Mouse (Mus musculus) MEL (cell line): ENCODE results near the gene G430095P16Rik. TPM values are rescaled to one million over a fixed set of nuclear protein-coding genes. Genes with fewer than 3 reads are reported as not detected.

ENCODE experiments used
- DNase-seq: peaks from one replicate; pipeline ENCODE4 v3.0.0; 2011; ENCODE audit warnings: low read depth, low spot score
- H3K27ac ChIP-seq: 2 replicates; pipeline ENCODE4 v1.5.1; 2012; ENCODE audit warnings: low read depth, mild to moderate bottlenecking, control low read depth, low read length, moderate library complexity; ENCODE audit not compliant: control insufficient read depth
- H3K27me3 ChIP-seq, 2 experiments: fragments of 150-350 bp in 1 of 2; sonication (generic) in 1 of 2; 2 replicates each; pipeline ENCODE4 v1.6.1; 2012; ENCODE audit warnings: low read length in 2 of 2, mild to moderate bottlenecking in 2 of 2, improper control_type of control experiment in 1 of 2, moderate library complexity in 1 of 2; ENCODE audit not compliant: insufficient read depth in 2 of 2, control insufficient read depth in 1 of 2
- H3K36me3 ChIP-seq, 2 experiments: 2 replicates each; pipeline ENCODE4 v1.6.1; 2012 to 2014; ENCODE audit warnings: low read length in 2 of 2, improper control_type of control experiment in 1 of 2, inconsistent platforms in 1 of 2, mild to moderate bottlenecking in 1 of 2; ENCODE audit not compliant: insufficient read depth in 2 of 2, control insufficient read depth in 1 of 2
- H3K4me1 ChIP-seq, 2 experiments: fragments of 150-350 bp in 1 of 2; sonication (generic) in 1 of 2; 2 replicates each; pipeline ENCODE4 v1.6.1; 2012; ENCODE audit warnings: low read length in 2 of 2, improper control_type of control experiment in 1 of 2, mild to moderate bottlenecking in 1 of 2; ENCODE audit not compliant: insufficient read depth in 2 of 2, control insufficient read depth in 1 of 2
- H3K4me3 ChIP-seq, 2 experiments: fragments of 150-350 bp in 1 of 2; sonication (generic) in 1 of 2; 2 replicates each; pipeline ENCODE4 v1.5.1; 2012; ENCODE audit warnings: low read depth in 2 of 2, low read length in 2 of 2, mild to moderate bottlenecking in 2 of 2, moderate library complexity in 2 of 2, control low read depth in 1 of 2, improper control_type of control experiment in 1 of 2; ENCODE audit not compliant: control insufficient read depth in 1 of 2, insufficient read depth in 1 of 2
- H3K79me2 ChIP-seq: 2 replicates; pipeline ENCODE4 v1.6.1; 2012; ENCODE audit warnings: mild to moderate bottlenecking, low read length, moderate library complexity; ENCODE audit not compliant: control insufficient read depth, poor library complexity, insufficient read depth
- H3K9ac ChIP-seq: 2 replicates; pipeline ENCODE4 v1.6.1; 2012; ENCODE audit warnings: low read depth, mild to moderate bottlenecking, control low read depth, low read length, moderate library complexity; ENCODE audit not compliant: control insufficient read depth, poor library complexity, severe bottlenecking
- H3K9me3 ChIP-seq: fragments of 150-350 bp; sonication (generic); replicated peaks from 2 replicates; pipeline ENCODE4 v1.6.1; 2012; ENCODE audit warnings: mild to moderate bottlenecking, low read length, improper control_type of control experiment, moderate library complexity; ENCODE audit not compliant: insufficient read depth
- BHLHE40 ChIP-seq: IDR thresholded peaks from 2 replicates; pipeline ENCODE4 v1.6.1; 2012; ENCODE audit warnings: low read depth, mild to moderate bottlenecking, inconsistent platforms, low read length, improper control_type of control experiment, borderline replicate concordance
- CHD1 ChIP-seq: IDR thresholded peaks from 2 replicates; pipeline ENCODE4 v1.6.1; 2012; ENCODE audit warnings: low read depth, mild to moderate bottlenecking, inconsistent platforms, low read length, improper control_type of control experiment
- CHD2 ChIP-seq: IDR thresholded peaks from 2 replicates; pipeline ENCODE4 v1.6.1; 2011; ENCODE audit warnings: low read length, improper control_type of control experiment
- CTCF ChIP-seq, 3 experiments: IDR thresholded peaks in 2 of 3; conservative IDR thresholded peaks in 1 of 3; 2 replicates each; pipeline ENCODE4 v1.5.1; 2011 to 2012; ENCODE audit warnings: low read length in 3 of 3, low read depth in 2 of 3, mild to moderate bottlenecking in 2 of 3, improper control_type of control experiment in 1 of 3, inconsistent platforms in 1 of 3, mixed read lengths in 1 of 3, moderate library complexity in 1 of 3; ENCODE audit not compliant: control insufficient read depth in 1 of 3, insufficient read depth in 1 of 3, poor library complexity in 1 of 3, severe bottlenecking in 1 of 3
- E2F4 ChIP-seq: IDR thresholded peaks from 2 replicates; pipeline ENCODE4 v1.6.1; 2011; ENCODE audit warnings: low read depth, low read length, improper control_type of control experiment, borderline replicate concordance
- EP300 ChIP-seq, 2 experiments: IDR thresholded peaks; 2 replicates each; pipeline ENCODE4 v1.6.1; 2011; ENCODE audit warnings: improper control_type of control experiment in 2 of 2, low read length in 2 of 2, low read depth in 1 of 2, mild to moderate bottlenecking in 1 of 2
- ETS1 ChIP-seq: IDR thresholded peaks from 2 replicates; pipeline ENCODE4 v1.6.1; 2012; ENCODE audit warnings: low read depth, mild to moderate bottlenecking, inconsistent platforms, low read length, improper control_type of control experiment, moderate library complexity
- GABPA ChIP-seq: IDR thresholded peaks from 2 replicates; pipeline ENCODE4 v1.6.1; 2012; ENCODE audit warnings: low read depth, mild to moderate bottlenecking, inconsistent platforms, low read length, improper control_type of control experiment, moderate library complexity
- GATA1 ChIP-seq: IDR thresholded peaks from 2 replicates; pipeline ENCODE4 v1.6.1; 2011; ENCODE audit warnings: low read depth, low read length, improper control_type of control experiment
- KAT2A ChIP-seq: conservative IDR thresholded peaks from 2 replicates; pipeline ENCODE4 v1.6.1; 2012; ENCODE audit warnings: low read depth, low read length, improper control_type of control experiment, inconsistent platforms
- MAX ChIP-seq: IDR thresholded peaks from 2 replicates; pipeline ENCODE4 v1.6.1; 2011; ENCODE audit warnings: low read length, improper control_type of control experiment
- MAZ ChIP-seq: IDR thresholded peaks from 2 replicates; pipeline ENCODE4 v1.6.1; 2012; ENCODE audit warnings: low read depth, mild to moderate bottlenecking, inconsistent platforms, low read length, improper control_type of control experiment
- MEF2A ChIP-seq: IDR thresholded peaks from 2 replicates; pipeline ENCODE4 v1.6.1; 2014; ENCODE audit warnings: low read depth, mild to moderate bottlenecking, inconsistent platforms, low read length, improper control_type of control experiment; ENCODE audit not compliant: poor library complexity, insufficient replicate concordance, severe bottlenecking; ENCODE audit errors: extremely low read depth
- MXI1 ChIP-seq: IDR thresholded peaks from 2 replicates; pipeline ENCODE4 v1.6.1; 2011; ENCODE audit warnings: mild to moderate bottlenecking, low read depth, low read length, improper control_type of control experiment
- MYB ChIP-seq: IDR thresholded peaks from 2 replicates; pipeline ENCODE4 v1.6.1; 2011; ENCODE audit warnings: mild to moderate bottlenecking, low read depth, low read length, improper control_type of control experiment
- NELFE ChIP-seq: IDR thresholded peaks from 2 replicates; pipeline ENCODE4 v1.6.1; 2011; ENCODE audit warnings: low read depth, low read length, improper control_type of control experiment
- NRF1 ChIP-seq: IDR thresholded peaks from 2 replicates; pipeline ENCODE4 v1.6.1; 2014; ENCODE audit warnings: low read depth, mild to moderate bottlenecking, inconsistent platforms, low read length, improper control_type of control experiment, moderate library complexity; ENCODE audit not compliant: poor library complexity, insufficient read depth, severe bottlenecking
- POLR2A ChIP-seq, 2 experiments: IDR thresholded peaks; 2 replicates each; pipeline ENCODE4 v1.6.1; 2011 to 2012; ENCODE audit warnings: low read length in 2 of 2, mild to moderate bottlenecking in 2 of 2, control low read depth in 1 of 2, improper control_type of control experiment in 1 of 2, low read depth in 1 of 2, moderate library complexity in 1 of 2; ENCODE audit not compliant: control insufficient read depth in 1 of 2, insufficient read depth in 1 of 2, poor library complexity in 1 of 2
- POLR2AphosphoS2 ChIP-seq: IDR thresholded peaks from 2 replicates; pipeline ENCODE4 v1.6.1; 2011; ENCODE audit warnings: low read length, improper control_type of control experiment
- POLR2AphosphoS5 ChIP-seq: IDR thresholded peaks from 2 replicates; pipeline ENCODE4 v1.6.1; 2012; ENCODE audit warnings: low read depth, borderline replicate concordance, mild to moderate bottlenecking, inconsistent platforms, low read length, moderate library complexity, mixed read lengths
- RAD21 ChIP-seq: IDR thresholded peaks from 2 replicates; pipeline ENCODE4 v1.6.1; 2011; ENCODE audit warnings: mild to moderate bottlenecking, low read depth, low read length, improper control_type of control experiment
- RCOR1 ChIP-seq: IDR thresholded peaks from 2 replicates; pipeline ENCODE4 v1.6.1; 2012; ENCODE audit warnings: low read depth, mild to moderate bottlenecking, inconsistent platforms, low read length, improper control_type of control experiment
- SIN3A ChIP-seq: IDR thresholded peaks from 2 replicates; pipeline ENCODE4 v1.6.1; 2012; ENCODE audit warnings: low read length, improper control_type of control experiment, inconsistent platforms
- SMC3 ChIP-seq: IDR thresholded peaks from 2 replicates; pipeline ENCODE4 v1.6.1; 2011; ENCODE audit warnings: low read depth, low read length, improper control_type of control experiment
- TAL1 ChIP-seq: IDR thresholded peaks from 2 replicates; pipeline ENCODE4 v1.6.1; 2012; ENCODE audit warnings: mild to moderate bottlenecking, inconsistent platforms, low read length, moderate library complexity, mixed read lengths
- TBP ChIP-seq: IDR thresholded peaks from 2 replicates; pipeline ENCODE4 v1.8.0; 2011; ENCODE audit warnings: low read depth, low read length, improper control_type of control experiment
- TCF12 ChIP-seq: IDR thresholded peaks from 2 replicates; pipeline ENCODE4 v1.6.1; 2014; ENCODE audit warnings: low read depth, mild to moderate bottlenecking, inconsistent platforms, low read length, improper control_type of control experiment, moderate library complexity
- UBTF ChIP-seq: IDR thresholded peaks from 2 replicates; pipeline ENCODE4 v1.6.1; 2012; ENCODE audit warnings: low read depth, mild to moderate bottlenecking, inconsistent platforms, low read length, improper control_type of control experiment, moderate library complexity, borderline replicate concordance; ENCODE audit not compliant: insufficient read depth
- USF1 ChIP-seq: IDR thresholded peaks from 2 replicates; pipeline ENCODE4 v1.6.1; 2014; ENCODE audit warnings: low read depth, mild to moderate bottlenecking, inconsistent platforms, low read length, improper control_type of control experiment, moderate library complexity
- ZC3H11A ChIP-seq: IDR thresholded peaks from 2 replicates; pipeline ENCODE4 v1.6.1; 2012; ENCODE audit warnings: low read depth, mild to moderate bottlenecking, inconsistent platforms, low read length, improper control_type of control experiment
- ZKSCAN1 ChIP-seq: IDR thresholded peaks from 2 replicates; pipeline ENCODE4 v1.6.1; 2012; ENCODE audit warnings: low read depth, mild to moderate bottlenecking, inconsistent platforms, low read length, improper control_type of control experiment, moderate library complexity
- ZMIZ1 ChIP-seq: IDR thresholded peaks from 2 replicates; pipeline ENCODE4 v1.6.1; 2012; ENCODE audit warnings: low read depth, mild to moderate bottlenecking, inconsistent platforms, low read length, improper control_type of control experiment, moderate library complexity
- ZNF384 ChIP-seq: IDR thresholded peaks from 2 replicates; pipeline ENCODE4 v1.6.1; 2012; ENCODE audit warnings: low read depth, mild to moderate bottlenecking, inconsistent platforms, low read length, improper control_type of control experiment
- polyA plus RNA-seq, 2 experiments: library from polyadenylated mRNA; stranded (reverse) in 1 of 2; unstranded in 1 of 2; fragments of >175 nt in 1 of 2; fragments of >200 nt in 1 of 2; gene quantifications; 2 replicates each; pipeline versions ENCODE4 v1.2.1 to v1.2.4; 2012; ENCODE audit warnings: low replicate concordance in 2 of 2, low read depth in 1 of 2; ENCODE audit not compliant: insufficient read length in 2 of 2, insufficient read depth in 1 of 2, missing spikeins in 1 of 2
- total RNA-seq: library from RNA; depleted of rRNA; stranded (reverse); fragments of 300-350 nt; gene quantifications from 2 replicates; pipeline ENCODE4 v1.2.3, GENCODE M21; 2012

The G430095P16Rik gene
- total and polyA plus RNA-seq, 3 experiments, result 5.6 to 17.1 TPM; not detected in 1

- no peak for TF ChIP-seq USF1
Measured at GRCm38 (mm10) chr8:84704356-84704755, 18.5 kb upstream of the G430095P16Rik start (continued).

GRCm38 (mm10) chr8:84704867-84705831, 17.7 kb upstream of the G430095P16Rik start:
- Histone ChIP-seq H3K9ac (peak overlapping the region; percentile 98), H3K27me3 (no peaks in the 10 kb centered on the region), H3K4me1 (peaks cover 4 to 17% of the 10 kb centered on the region in 2 experiments), H3K27ac (peak overlapping the region; percentile 98), H3K9me3 (no peaks in the 10 kb centered on the region), H3K79me2 (peaks cover 32% of the 10 kb centered on the region), H3K4me3 (peak overlapping the region; percentile 36 to 62), H3K36me3 (peaks cover 0 to 16% of the 10 kb centered on the region in 2 experiments; a peak in 2 of 4 replicates)
- DNase-seq, result peak; percentile 82
- no peak for TF ChIP-seq ETS1
- no peak for TF ChIP-seq SIN3A
- peak; percentile 36; the same call in 1 of the 2 replicates for TF ChIP-seq UBTF
- peak; percentile 51 to 76 for TF ChIP-seq POLR2A (IDR thresholded peaks at IDR 0.05; ENCODE audit: control insufficient read depth in 1 of 2, insufficient read depth in 1 of 2, low read depth in 1 of 2, low read length in 2 of 2, poor library complexity in 1 of 2)
- TF ChIP-seq CHD2, result peak; percentile 57; the same call in 1 of the 2 replicates
- peak; percentile 96; the same call in 1 of the 2 replicates for TF ChIP-seq POLR2AphosphoS5
- no peak for TF ChIP-seq KAT2A
- peak; percentile 42; the same call in 1 of the 2 replicates for TF ChIP-seq MXI1
- TF ChIP-seq TCF12, result no peak
- TF ChIP-seq E2F4, result no peak
- peak; percentile 31 for TF ChIP-seq ZMIZ1
- peak; percentile 98 for TF ChIP-seq POLR2AphosphoS2
- TF ChIP-seq ZC3H11A, result no peak
- TF ChIP-seq NRF1, result no peak
- TF ChIP-seq MAX, result no peak
- peak; percentile 54 for TF ChIP-seq MAZ
- TF ChIP-seq ZNF384, result peak; percentile 65
- TF ChIP-seq CTCF (IDR thresholded peaks at IDR 0.05 in 2 of 3, conservative IDR thresholded peaks at IDR 0.05 in 1 of 3; ENCODE audit: control insufficient read depth in 1 of 3, insufficient read depth in 1 of 3, low read depth in 2 of 3, low read length in 3 of 3, poor library complexity in 1 of 3, severe bottlenecking in 1 of 3), result no peak
- no peak for TF ChIP-seq USF1
- no peak for TF ChIP-seq GABPA
- no peak for TF ChIP-seq RAD21
- TF ChIP-seq BHLHE40, result no peak
- peak; percentile 6 for TF ChIP-seq SMC3
- TF ChIP-seq NELFE, result no peak; the same call in 1 of the 2 replicates
- TF ChIP-seq MEF2A, result no peak
- TF ChIP-seq ZKSCAN1, result no peak
- TF ChIP-seq RCOR1, result no peak; the same call in 1 of the 2 replicates
- no peak for TF ChIP-seq TBP
- TF ChIP-seq TAL1, result no peak
- peak; percentile 71 for TF ChIP-seq MYB
- TF ChIP-seq GATA1, result no peak
- TF ChIP-seq CHD1, result peak; percentile 69
- peak in 1 of 2 experiments; percentile 16; a peak in 1 of 4 replicates for TF ChIP-seq EP300 (IDR thresholded peaks at IDR 0.05; ENCODE audit: low read depth in 1 of 2, low read length in 2 of 2)
